Mouse (Mus musculus) forebrain, embryonic 14.5 days (tissue): ENCODE data around the gene Avpi1. TPM values are rescaled to one million over a fixed set of nuclear protein-coding genes. Genes with fewer than 3 reads are reported as not detected.

ENCODE experiments used
- ATAC-seq: fragments of 200-750 bp; cut with Nextera tagmentation; 2 replicates; pipeline ENCODE4 v1.8.0; 2017; ENCODE audit warnings: mild to moderate bottlenecking, moderate library complexity
- DNase-seq: peaks from one replicate; pipeline ENCODE4 v3.0.0-alpha.2; 2015; ENCODE audit warnings: low spot score
- H3K27ac ChIP-seq: fragments of 300-500 bp; sonication (generic); 2 replicates; pipeline ENCODE4 v1.5.1; 2014; ENCODE audit warnings: low read depth, mild to moderate bottlenecking, control low read depth, low read length, moderate library complexity
- H3K27me3 ChIP-seq: fragments of 300-500 bp; sonication (generic); replicated peaks from 2 replicates; pipeline ENCODE4 v1.6.1; 2014; ENCODE audit warnings: low read length, control low read depth, mixed read lengths; ENCODE audit not compliant: control insufficient read depth, insufficient read depth
- H3K36me3 ChIP-seq: fragments of 300-500 bp; sonication (generic); 2 replicates; pipeline ENCODE4 v1.6.1; 2014; ENCODE audit warnings: low read length, control low read depth; ENCODE audit not compliant: control insufficient read depth, insufficient read depth
- H3K4me1 ChIP-seq: fragments of 300-500 bp; sonication (generic); 2 replicates; pipeline ENCODE4 v1.6.1; 2014; ENCODE audit warnings: antibody characterized with exemption, low read length, control low read depth; ENCODE audit not compliant: control insufficient read depth, insufficient read depth
- H3K4me2 ChIP-seq: fragments of 300-500 bp; sonication (generic); 2 replicates; pipeline ENCODE4 v1.6.1; 2014; ENCODE audit warnings: mild to moderate bottlenecking, control low read depth, low read length
- H3K4me3 ChIP-seq: fragments of 300-500 bp; sonication (generic); 2 replicates; pipeline ENCODE4 v1.5.1; 2014; ENCODE audit warnings: low read depth, low read length, control low read depth
- H3K9ac ChIP-seq: fragments of 300-500 bp; sonication (generic); 2 replicates; pipeline ENCODE4 v1.6.1; 2014; ENCODE audit warnings: mild to moderate bottlenecking, low read length, control low read depth, moderate library complexity
- H3K9me3 ChIP-seq: fragments of 300-500 bp; sonication (generic); replicated peaks from 2 replicates; pipeline ENCODE4 v1.6.1; 2016; ENCODE audit warnings: low read length, control low read depth, mixed read lengths; ENCODE audit not compliant: control insufficient read depth
- WGBS: fragments of 180-500 bp; shearing (Covaris S2); extraction: QIAGEN DNeasy Blood & Tissue Kit; methylation state at CpG from one replicate; pipeline ENCODE4 v1.1.7; 2014; 5-methylcytosine and 5-hydroxymethylcytosine counted together
- polyA plus RNA-seq: library from polyadenylated mRNA; unstranded; fragments of >200 nt; fragmentation: Nextera tagmentation; extraction: Ambion mirVana; gene quantifications from 2 replicates; pipeline ENCODE4 v1.2.1, GENCODE M21; 2014

The Avpi1 gene
- polyA plus RNA-seq = 9.5 and 13.0 TPM in 2 replicates

DNA sequence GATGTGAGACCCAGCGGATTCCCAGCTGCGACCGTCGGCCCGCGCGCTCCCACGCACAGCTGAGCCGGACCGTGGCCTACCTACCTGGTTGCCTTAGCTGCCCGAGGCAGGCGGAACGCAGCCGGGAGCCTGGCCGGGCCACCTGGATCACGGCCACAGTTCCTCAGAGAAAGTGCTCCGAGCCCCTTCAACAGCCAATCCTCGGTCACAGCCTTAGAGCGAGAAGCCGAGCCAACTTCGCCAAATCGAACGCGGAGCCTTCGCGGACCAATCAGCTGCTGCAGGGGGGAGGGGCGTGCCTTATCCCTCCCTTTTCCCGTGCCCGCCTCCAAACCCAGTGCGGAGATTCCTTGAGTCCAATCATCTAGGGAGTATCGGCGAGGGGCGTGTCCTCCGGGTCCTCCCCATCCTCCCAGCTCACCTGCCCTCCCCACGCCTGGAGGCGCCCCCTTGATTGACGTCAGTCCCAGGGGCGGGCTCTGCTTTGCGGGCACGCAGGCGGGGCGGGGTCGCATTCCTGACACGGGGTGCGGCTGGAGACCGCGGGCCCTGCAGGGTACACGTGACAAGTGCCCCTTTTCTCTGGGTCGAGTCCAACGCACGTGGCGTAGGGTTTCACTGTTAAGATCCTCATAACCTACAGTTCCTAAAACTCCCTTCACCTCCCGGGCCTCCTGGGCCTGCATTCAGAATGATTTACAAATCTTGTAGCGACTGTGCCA is at the start of gene Avpi1:
Gene Avpi1, minus strand, starts transcription at position 273 of the 722 bp plus-strand sequence.
- peak within 1 kb of the TSS; percentile 51 for H3K4me3 ChIP-seq
- H3K4me1 ChIP-seq = no peaks in the 10 kb centered on the region
- peak within 1 kb of the TSS; percentile 74 for H3K9ac ChIP-seq
- H3K27ac ChIP-seq = peak within 1 kb of the TSS; percentile 41; the same call in 1 of the 2 replicates
- ATAC-seq = peak; percentile 99
- peak; percentile 98 for DNase-seq
- H3K27me3 ChIP-seq = no peaks in the 10 kb centered on the region
- no peaks in the 10 kb centered on the region for H3K9me3 ChIP-seq
- peaks cover 11% of the 10 kb centered on the region; the same call in 1 of the 2 replicates for H3K36me3 ChIP-seq
- 1% methylated on average over 54 of the region's 54 CpGs for WGBS
- peak within 1 kb of the TSS; percentile 98 for H3K4me2 ChIP-seq

DNA sequence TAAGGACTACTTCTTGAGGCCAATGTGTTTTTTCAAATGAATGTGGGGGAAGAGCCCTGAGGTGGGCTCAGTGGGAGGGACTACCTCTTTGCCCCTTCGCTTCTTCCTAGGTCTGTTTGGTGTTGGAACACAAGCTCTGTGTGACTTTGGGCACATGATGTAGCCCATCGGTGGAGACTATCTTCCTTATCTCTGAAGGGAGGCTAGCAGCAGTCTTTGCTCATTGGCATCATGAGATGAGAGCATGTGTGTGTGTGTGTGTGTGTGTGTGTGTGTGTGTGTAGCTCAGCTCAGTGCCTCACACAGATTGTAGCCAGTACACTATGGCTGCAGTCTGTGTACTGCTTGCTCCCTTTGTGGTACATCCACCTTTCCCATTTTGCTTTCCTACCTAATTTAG is 48.6 kb upstream of the Avpi1 start:
- Histone ChIP-seq H3K27ac (no peak overlapping the region), H3K9me3 (no peaks in the 10 kb centered on the region), H3K4me3 (no peak overlapping the region), H3K27me3 (no peaks in the 10 kb centered on the region), H3K4me1 (no peaks in the 10 kb centered on the region), H3K36me3 (peaks cover 32% of the 10 kb centered on the region), H3K4me2 (no peak overlapping the region), H3K9ac (no peak overlapping the region)
- WGBS = 91% methylated on average over 2 of the region's 2 CpGs
- DNase-seq (no peak), ATAC-seq (no peak)

DNA sequence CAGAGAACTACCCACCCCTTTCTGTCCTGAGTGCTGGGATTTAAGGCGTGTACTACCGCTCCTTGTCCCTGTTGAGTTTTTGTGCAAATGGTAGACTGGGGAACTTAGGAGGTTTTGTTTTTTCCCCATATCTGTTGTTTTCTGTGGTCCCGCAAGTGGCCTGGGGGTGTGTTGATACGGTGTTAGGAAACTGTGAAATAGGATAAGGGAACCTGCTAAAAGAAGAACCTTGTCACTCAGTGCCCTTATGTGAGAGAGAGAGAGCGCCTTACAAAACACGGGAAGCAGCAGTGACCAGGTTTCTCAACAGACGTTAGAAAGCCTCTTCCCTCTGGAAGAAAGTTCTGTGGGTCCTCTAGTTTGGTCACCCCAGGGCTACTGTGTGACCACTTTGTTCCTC is 48.0 kb upstream of the Avpi1 start:
- peaks cover under 1% of the 10 kb centered on the region; the same call in 1 of the 2 replicates for H3K4me1 ChIP-seq
- 82% methylated on average over 7 of the region's 7 CpGs for WGBS
- H3K9ac ChIP-seq = no peak overlapping the region
- no peak for DNase-seq
- no peaks in the 10 kb centered on the region for H3K9me3 ChIP-seq
- no peak overlapping the region for H3K4me3 ChIP-seq
- no peaks in the 10 kb centered on the region for H3K27me3 ChIP-seq
- no peak overlapping the region for H3K4me2 ChIP-seq
- H3K27ac ChIP-seq = no peak overlapping the region
- H3K36me3 ChIP-seq = peaks cover 29% of the 10 kb centered on the region
- no peak for ATAC-seq

DNA sequence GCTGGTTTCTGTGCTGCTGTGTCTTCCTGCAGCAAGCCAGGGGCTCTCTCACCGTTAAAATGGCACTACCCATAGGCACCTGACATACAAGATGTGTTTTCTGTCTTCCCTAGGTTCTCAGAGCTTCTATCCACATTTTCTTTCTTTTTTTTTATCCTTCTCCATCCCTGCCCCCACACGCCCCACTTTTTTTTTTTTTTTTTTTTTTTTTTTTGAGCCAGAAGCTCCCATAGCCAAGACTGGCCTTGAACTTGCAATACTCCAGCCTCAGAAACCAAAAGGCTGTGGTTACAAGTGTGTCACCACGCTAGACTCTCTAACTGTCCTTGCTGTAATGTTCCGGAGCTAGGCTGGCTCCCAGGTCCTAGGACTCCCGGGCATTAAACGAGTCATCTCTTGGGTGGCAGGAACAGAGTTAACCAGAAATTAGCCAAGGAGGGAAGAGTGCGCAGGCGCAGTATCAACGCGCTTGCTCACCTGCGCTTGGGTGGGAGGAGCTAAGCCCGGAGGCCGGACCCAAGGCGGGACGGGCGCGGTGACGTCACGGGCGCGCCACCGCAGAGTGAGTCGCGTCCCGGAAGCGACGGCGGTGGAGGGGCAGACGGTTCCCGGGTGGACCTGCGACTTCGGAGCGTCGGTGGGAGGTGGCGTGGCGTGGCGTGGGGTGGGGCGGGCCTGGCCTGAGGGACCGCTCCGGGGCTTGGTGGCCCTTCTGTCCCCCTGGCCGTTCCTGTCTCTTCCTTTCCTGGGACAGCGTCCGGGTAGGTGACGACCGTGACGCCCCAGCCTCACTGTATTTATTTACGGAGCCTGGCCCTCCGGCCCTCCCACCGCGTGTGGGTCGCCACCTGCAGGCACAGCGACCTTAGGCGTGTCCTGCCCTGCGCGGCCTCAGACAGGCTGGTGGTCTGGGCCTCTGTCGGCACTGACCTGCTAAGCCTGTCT is 41.4 kb upstream of the Avpi1 start:
- Histone ChIP-seq H3K36me3 (no peaks in the 10 kb centered on the region), H3K9ac (peak overlapping the region; percentile 87), H3K4me2 (peak overlapping the region; percentile 94), H3K9me3 (no peaks in the 10 kb centered on the region), H3K4me1 (peaks cover 9% of the 10 kb centered on the region; the same call in 1 of the 2 replicates), H3K27me3 (peaks cover 4% of the 10 kb centered on the region; the same call in 1 of the 2 replicates), H3K27ac (no peak overlapping the region), H3K4me3 (peak overlapping the region; percentile 90)
- peak; percentile 95 for ATAC-seq
- 2% methylated on average over 52 of the region's 56 CpGs for WGBS
- DNase-seq = peak; percentile 97

DNA sequence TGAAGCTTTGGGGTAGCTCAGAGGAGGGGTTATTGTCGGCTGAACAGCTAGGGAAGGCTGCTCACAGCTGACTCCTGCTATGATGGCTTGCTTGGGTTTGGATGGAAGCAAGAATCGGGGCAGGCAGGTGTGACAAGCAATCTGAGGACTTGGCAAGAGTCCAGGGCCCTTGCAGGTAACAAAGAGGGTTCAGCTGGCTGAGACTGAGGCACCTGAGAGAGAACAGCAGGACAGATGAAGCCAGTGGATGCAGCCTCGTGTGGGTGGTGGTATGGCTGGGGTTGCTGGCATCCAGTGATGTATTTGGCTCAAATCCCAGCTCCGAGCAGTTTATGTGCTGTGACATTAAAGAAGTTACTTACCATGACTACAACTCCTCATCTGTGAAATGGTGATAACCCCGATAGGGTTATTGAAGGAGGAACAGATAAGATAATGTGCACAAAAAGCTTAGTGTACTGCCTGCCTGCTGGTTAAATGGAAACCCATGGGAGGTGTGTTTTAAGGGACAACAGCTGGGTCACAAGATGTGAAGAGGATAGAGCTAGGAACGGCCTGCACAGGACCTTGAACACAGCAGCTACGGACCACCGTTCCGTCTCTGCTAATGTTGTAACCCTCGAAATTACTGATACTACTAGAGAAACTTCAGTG is 40.6 kb upstream of the Avpi1 start:
- Histone ChIP-seq H3K4me1 (peaks cover 9% of the 10 kb centered on the region; the same call in 1 of the 2 replicates), H3K9me3 (no peaks in the 10 kb centered on the region), H3K9ac (no peak overlapping the region; the same call in 1 of the 2 replicates), H3K27me3 (peaks cover 4% of the 10 kb centered on the region; the same call in 1 of the 2 replicates), H3K27ac (no peak overlapping the region), H3K4me2 (no peak overlapping the region), H3K36me3 (no peaks in the 10 kb centered on the region), H3K4me3 (no peak overlapping the region)
- 77% methylated on average over 10 of the region's 10 CpGs for WGBS
- ATAC-seq (no peak), DNase-seq (no peak)

DNA sequence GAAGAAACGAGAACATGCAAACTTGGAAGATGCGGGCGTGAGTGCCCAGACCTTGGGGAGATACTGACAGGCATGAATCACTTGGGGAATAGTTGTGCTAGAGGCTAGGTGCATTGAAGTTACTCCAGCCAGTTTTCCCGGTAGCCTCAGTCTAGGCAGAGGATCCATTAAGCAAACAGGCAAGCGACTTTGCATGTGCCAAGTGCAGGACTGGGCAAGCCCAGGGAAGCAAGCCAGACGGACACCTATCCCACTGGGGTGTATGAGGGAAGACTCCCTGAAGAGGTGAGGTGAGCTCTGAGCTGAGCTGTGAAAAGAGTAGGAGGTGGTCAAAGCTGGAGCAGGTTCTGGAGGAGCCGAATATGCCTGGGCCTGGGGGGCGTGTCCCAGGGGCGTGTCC is 38.6 kb upstream of the Avpi1 start:
- 65% methylated on average over 9 of the region's 9 CpGs for WGBS
- Histone ChIP-seq H3K9ac (no peak overlapping the region), H3K4me1 (peaks cover 12% of the 10 kb centered on the region), H3K36me3 (no peaks in the 10 kb centered on the region), H3K9me3 (no peaks in the 10 kb centered on the region), H3K4me3 (no peak overlapping the region), H3K4me2 (no peak overlapping the region), H3K27ac (no peak overlapping the region), H3K27me3 (peaks cover 4% of the 10 kb centered on the region; the same call in 1 of the 2 replicates)
- no peak for ATAC-seq
- DNase-seq = no peak

DNA sequence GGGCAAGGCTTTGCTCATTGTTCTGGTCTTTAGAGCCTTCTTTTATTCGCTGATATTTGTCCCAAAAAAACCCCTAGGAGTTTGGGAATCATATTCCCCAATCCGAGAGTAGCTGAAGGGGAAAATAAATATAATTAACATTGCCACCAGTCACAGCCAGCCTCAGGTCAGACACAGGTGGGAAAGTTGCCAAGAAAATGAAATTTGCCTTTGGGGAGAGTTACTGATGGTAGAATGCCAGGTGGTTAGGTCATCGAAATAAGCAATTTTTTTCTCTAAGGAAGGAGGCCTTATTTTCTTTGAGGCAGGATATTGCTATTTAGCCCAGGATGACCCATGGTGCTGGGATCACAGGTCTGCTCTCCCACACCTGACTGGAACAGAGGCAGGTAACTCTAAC is 37.9 kb upstream of the Avpi1 start:
- no peak for DNase-seq
- H3K9ac ChIP-seq = no peak overlapping the region

DNA sequence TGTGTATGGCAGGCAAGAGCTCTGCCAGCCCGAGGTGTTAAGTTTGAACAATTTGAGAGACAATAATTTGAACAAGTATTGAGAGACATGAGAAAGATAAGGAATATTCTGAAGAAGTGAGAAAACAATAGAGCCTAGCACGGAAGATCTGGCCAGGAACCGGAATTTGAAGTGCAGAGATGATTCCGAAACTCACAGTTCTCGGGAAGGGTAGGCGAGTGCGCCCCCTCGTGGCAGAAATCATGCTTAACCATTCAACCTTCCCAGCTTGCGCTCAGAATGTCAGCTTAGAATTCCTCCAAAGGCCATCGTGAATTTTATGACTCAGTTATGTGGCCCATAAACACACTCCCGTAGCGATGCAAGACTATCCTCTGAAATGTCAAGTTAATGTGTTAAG is 37.3 kb upstream of the Avpi1 start:
- peaks cover 4% of the 10 kb centered on the region for H3K4me1 ChIP-seq
- WGBS = 3% methylated on average over 12 of the region's 12 CpGs
- H3K9ac ChIP-seq = no peak overlapping the region
- no peaks in the 10 kb centered on the region for H3K9me3 ChIP-seq
- no peaks in the 10 kb centered on the region for H3K36me3 ChIP-seq
- no peak overlapping the region for H3K27ac ChIP-seq
- peak overlapping the region; percentile 43 for H3K4me2 ChIP-seq
- ATAC-seq (no peak), DNase-seq (peak; percentile 85)
- no peak overlapping the region for H3K4me3 ChIP-seq
- H3K27me3 ChIP-seq = peaks cover 4% of the 10 kb centered on the region; the same call in 1 of the 2 replicates

More for the DNA sequence above, 37.9 kb upstream of the Avpi1 start:
- WGBS = 53% methylated on average over 3 of the region's 3 CpGs
- Histone ChIP-seq H3K27ac (no peak overlapping the region), H3K9me3 (no peaks in the 10 kb centered on the region), H3K4me1 (peaks cover 11% of the 10 kb centered on the region), H3K27me3 (peaks cover 4% of the 10 kb centered on the region; the same call in 1 of the 2 replicates), H3K4me2 (no peak overlapping the region), H3K36me3 (no peaks in the 10 kb centered on the region), H3K4me3 (no peak overlapping the region)
- no peak for ATAC-seq
